Mouse (Mus musculus): ENCODE data around the gene Atg4b. TPM values are rescaled to one million over a fixed set of nuclear protein-coding genes. Genes with fewer than 3 reads are reported as not detected.

Atg4b gene
- 46.1 TPM for polyA plus RNA-seq (2014; fragmentation: Illumina TruSeq; extraction: RNeasy Lipid Tissue Mini Kit (QIAGEN cat#74804); ENCODE audit: low read depth, low replicate concordance)

GRCm38 (mm10) chr1:93751290-93751689 lies at the start of gene Atg4b:
TSS of gene Atg4b (plus strand) at chr1:93751500.

GRCm38 (mm10) chr1:93754573-93755290 lies 3.4 kb downstream of the Atg4b start, which contains the start of gene Thap4:
TSS of gene Thap4 (minus strand) at chr1:93754864.

GRCm38 (mm10) chr1:93801741-93802238 lies 50.5 kb downstream of the Atg4b start, which contains the start of gene Dtymk:
TSS of gene Dtymk (minus strand) at chr1:93801934.

GRCm38 (mm10) chr1:93803556-93804507 lies 52.5 kb downstream of the Atg4b start, which contains the start of gene Ing5:
TSS of gene Ing5 (plus strand) at chr1:93803965.

GRCm38 (mm10) chr1:93824609-93825008 lies 73.3 kb downstream of the Atg4b start, which contains the start of gene D2hgdh:
TSS of gene D2hgdh (plus strand) at chr1:93824909.

Other genes starting within 250 kb of the Atg4b start
- gene Farp2, start 239.4 kb upstream of the Atg4b start, polyA plus RNA-seq (2014; fragmentation: Illumina TruSeq; extraction: RNeasy Lipid Tissue Mini Kit (QIAGEN cat#74804); ENCODE audit: low read depth, low replicate concordance): 19.9 TPM
- gene Stk25, start 92.8 kb upstream of the Atg4b start, polyA plus RNA-seq (2014; fragmentation: Illumina TruSeq; extraction: RNeasy Lipid Tissue Mini Kit (QIAGEN cat#74804); ENCODE audit: low read depth, low replicate concordance): 59.6 TPM
- gene Bok, start 65.8 kb upstream of the Atg4b start, polyA plus RNA-seq (2014; fragmentation: Illumina TruSeq; extraction: RNeasy Lipid Tissue Mini Kit (QIAGEN cat#74804); ENCODE audit: low read depth, low replicate concordance): 0.69 TPM
- 24.9 TPM for gene Thap4, start 3.4 kb downstream of the Atg4b start, polyA plus RNA-seq (2014; fragmentation: Illumina TruSeq; extraction: RNeasy Lipid Tissue Mini Kit (QIAGEN cat#74804); ENCODE audit: low read depth, low replicate concordance)
- gene Dtymk, start 50.4 kb downstream of the Atg4b start, polyA plus RNA-seq (2014; fragmentation: Illumina TruSeq; extraction: RNeasy Lipid Tissue Mini Kit (QIAGEN cat#74804); ENCODE audit: low read depth, low replicate concordance): 42.2 TPM
- gene Ing5, start 52.5 kb downstream of the Atg4b start, polyA plus RNA-seq (2014; fragmentation: Illumina TruSeq; extraction: RNeasy Lipid Tissue Mini Kit (QIAGEN cat#74804); ENCODE audit: low read depth, low replicate concordance): 11.8 TPM
- gene D2hgdh, start 73.4 kb downstream of the Atg4b start, polyA plus RNA-seq (2014; fragmentation: Illumina TruSeq; extraction: RNeasy Lipid Tissue Mini Kit (QIAGEN cat#74804); ENCODE audit: low read depth, low replicate concordance): 16.9 TPM
- gene Gal3st2, start 109.8 kb downstream of the Atg4b start, polyA plus RNA-seq (2014; fragmentation: Illumina TruSeq; extraction: RNeasy Lipid Tissue Mini Kit (QIAGEN cat#74804); ENCODE audit: low read depth, low replicate concordance): 23.0 TPM
- gene Gal3st2b, start 166.8 kb downstream of the Atg4b start, polyA plus RNA-seq (2014; fragmentation: Illumina TruSeq; extraction: RNeasy Lipid Tissue Mini Kit (QIAGEN cat#74804); ENCODE audit: low read depth, low replicate concordance): 23.6 TPM
- 36.1 TPM for gene Gal3st2c, start 239.0 kb downstream of the Atg4b start, polyA plus RNA-seq (2014; fragmentation: Illumina TruSeq; extraction: RNeasy Lipid Tissue Mini Kit (QIAGEN cat#74804); ENCODE audit: low read depth, low replicate concordance)

All from sigmoid colon, adult 10 weeks (tissue).